Mouse (Mus musculus): ENCODE results near the gene Tomm34.
"Not testable (repeated sequence)": the region's sequence is repeated elsewhere in the genome, so short reads cannot be mapped to it uniquely, and the experiment has no call there.

Tomm34 gene

DNA sequence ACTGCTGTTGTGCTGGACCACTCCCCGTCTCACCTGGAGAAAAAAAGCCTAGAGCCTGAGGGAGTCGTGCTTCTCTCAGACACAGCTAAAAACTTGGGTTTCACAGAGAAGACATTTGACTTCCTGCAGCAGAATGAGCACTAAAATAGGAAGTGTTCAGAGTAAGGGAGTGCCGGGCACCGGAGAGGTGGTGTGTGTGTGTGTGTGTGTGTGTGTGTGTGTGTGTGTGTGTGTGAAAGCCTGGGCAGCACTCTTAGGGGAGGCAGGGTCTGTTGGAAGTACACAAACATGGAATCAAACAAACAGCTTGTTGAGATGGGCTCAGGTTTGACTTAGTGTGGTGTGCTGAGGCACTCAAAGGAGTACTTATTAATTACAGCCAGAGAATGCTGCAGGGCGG is 4.1 kb upstream of the Tomm34 start:
- no peak for DNase-seq

GRCm38 (mm10) chr2:164073918-164074578 is 3.1 kb upstream of the Tomm34 start:
- DNase-seq = peak; percentile 98 to 99

- DNase-seq = no peak
Observed at GRCm38 (mm10) chr2:164073120-164073519, 2.2 kb upstream of the Tomm34 start.

GRCm38 (mm10) chr2:164072109-164072508 is 1.1 kb upstream of the Tomm34 start:
- DNase-seq = no peak

GRCm38 (mm10) chr2:164071437-164071820 is 460 bp upstream of the Tomm34 start:
- not testable (repeated sequence) for DNase-seq

- no peak for DNase-seq
Observed at GRCm38 (mm10) chr2:164070142-164070764, 716 bp downstream of the Tomm34 start, which contains the start of gene Stk4. TSS of gene Stk4 (plus strand) at chr2:164070322.

DNA sequence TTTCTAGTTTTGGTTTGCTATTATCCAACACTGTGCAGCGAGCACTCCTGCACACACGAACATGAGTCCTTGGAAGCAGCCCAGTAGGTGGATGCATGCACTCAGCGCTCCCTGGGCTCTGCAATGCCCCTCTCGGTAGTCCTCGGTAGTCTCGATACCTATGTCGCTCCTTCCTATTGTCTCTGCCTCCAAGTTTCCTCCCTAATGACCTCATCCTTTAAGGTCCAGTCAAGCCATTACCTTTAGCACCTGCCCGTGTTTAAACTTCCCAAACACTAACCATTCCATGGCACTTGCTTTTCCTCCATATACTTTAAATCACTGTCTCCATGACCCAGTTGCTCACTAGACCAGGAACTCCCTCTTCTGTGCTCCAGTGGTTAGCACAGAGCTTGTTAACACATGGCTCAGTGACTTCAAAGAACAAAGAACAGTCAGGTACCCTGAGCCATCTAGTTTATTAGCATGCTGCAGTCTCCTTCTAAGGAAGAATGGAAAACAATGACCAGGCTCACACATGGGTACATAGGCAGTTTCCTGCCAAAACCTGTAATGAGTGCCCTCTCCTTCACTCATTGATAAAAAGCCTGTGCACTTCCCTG is 11.2 kb downstream of the Tomm34 start:
- DNase-seq = no peak

- no peak for DNase-seq
Observed at GRCm38 (mm10) chr2:164054671-164055070, 16.3 kb downstream of the Tomm34 start.

GRCm38 (mm10) chr2:164053767-164054166 is 17.2 kb downstream of the Tomm34 start:
- DNase-seq = peak; percentile 80 to 82

GRCm38 (mm10) chr2:164047197-164047690 is 23.7 kb downstream of the Tomm34 start:
- DNase-seq = peak; percentile 63 to 67

GRCm38 (mm10) chr2:164041523-164041922 is 29.4 kb downstream of the Tomm34 start:
- DNase-seq = no peak

- no peak for DNase-seq
Observed at GRCm38 (mm10) chr2:164040949-164041348, 30.0 kb downstream of the Tomm34 start.

GRCm38 (mm10) chr2:164038407-164039028 is 32.5 kb downstream of the Tomm34 start:
- DNase-seq = no peak

GRCm38 (mm10) chr2:164036520-164037019 is 34.4 kb downstream of the Tomm34 start:
- peak; percentile 26 to 41 for DNase-seq

- no peak for DNase-seq
Observed at GRCm38 (mm10) chr2:164032973-164033372, 38.0 kb downstream of the Tomm34 start.

DNA sequence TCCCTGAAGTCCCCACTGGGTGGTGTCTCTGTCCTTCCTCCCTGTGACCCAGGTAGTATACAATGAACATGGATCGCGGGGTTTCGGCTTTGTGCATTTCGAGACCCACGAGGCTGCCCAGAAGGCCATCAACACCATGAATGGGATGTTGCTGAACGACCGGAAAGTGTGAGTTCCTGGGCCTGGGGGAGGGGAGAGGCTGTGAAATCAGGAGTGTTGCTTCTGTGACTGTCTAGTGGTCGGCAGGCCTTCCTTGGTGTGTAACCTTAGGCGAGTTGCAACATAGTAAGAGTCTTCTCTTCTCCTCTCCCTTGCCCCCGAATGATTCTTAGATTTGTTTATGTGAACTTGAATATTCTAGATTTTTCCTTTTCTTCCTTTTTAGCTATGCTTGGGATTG is 39.8 kb downstream of the Tomm34 start:
- no peak for DNase-seq

DNA sequence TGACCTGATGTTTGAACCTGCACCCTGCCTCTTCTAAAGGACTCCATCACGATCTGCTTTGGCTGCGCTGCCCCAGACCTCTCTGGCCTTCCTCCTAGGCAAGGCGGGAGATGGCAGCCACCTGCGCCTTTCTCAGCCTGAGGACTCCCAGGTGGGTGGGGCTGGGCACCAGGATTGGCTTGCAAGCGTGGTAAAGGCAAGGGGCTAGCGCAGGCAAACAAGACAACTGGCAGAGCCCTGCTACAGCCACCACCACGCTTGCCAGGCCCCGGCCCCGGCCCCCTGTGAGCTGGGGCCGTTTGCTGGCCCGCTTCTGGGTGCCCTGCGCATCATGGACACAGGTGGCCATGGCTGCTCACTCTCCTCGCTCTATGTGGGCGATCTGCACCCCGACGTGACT is 45.8 kb downstream of the Tomm34 start, which contains the start of gene Pabpc1l:
Gene Pabpc1l, plus strand, starts transcription at position 301 of the 400 bp plus-strand sequence.
- DNase-seq = no peak

DNA sequence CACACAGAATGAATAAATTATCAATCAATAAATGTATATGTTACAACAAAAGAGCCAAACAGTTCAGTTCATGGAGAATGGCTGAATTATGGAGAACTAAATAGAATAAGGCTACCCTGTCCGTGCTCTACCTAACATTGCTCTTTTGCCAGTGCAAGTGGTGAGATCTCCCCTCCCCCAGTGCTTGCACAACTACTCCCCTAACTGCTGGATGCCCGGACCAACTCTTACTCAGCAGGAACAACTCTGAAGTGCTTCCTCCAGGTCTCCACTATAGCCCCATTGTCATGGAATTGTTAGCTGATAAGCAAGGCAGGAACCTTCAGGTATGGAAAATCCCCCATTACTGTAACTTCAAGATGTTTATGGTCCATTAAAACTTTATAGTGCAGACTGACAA is 48.9 kb downstream of the Tomm34 start:
- no peak for DNase-seq

DNA sequence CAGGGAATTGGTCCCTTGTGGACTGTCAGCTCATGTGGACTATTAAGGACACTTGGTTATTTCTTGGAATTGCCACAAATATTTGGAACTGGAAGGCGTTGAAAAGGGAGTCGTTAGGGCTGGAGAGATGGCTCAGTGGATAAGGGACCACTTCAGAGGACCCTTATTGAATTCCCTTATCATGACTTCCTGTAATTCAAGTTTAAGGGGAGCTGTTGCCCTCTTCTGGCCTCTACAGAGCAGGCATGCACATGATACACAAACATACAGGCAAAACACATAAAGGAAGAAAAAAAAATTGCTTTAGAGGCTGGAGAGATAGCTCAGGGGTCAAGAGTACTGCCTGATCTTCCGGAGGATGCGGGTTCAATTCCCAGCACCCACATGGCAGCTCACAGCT is 51.0 kb downstream of the Tomm34 start:
- no peak for DNase-seq

GRCm38 (mm10) chr2:164018910-164019309 is 52.1 kb downstream of the Tomm34 start:
- no peak for DNase-seq

DNA sequence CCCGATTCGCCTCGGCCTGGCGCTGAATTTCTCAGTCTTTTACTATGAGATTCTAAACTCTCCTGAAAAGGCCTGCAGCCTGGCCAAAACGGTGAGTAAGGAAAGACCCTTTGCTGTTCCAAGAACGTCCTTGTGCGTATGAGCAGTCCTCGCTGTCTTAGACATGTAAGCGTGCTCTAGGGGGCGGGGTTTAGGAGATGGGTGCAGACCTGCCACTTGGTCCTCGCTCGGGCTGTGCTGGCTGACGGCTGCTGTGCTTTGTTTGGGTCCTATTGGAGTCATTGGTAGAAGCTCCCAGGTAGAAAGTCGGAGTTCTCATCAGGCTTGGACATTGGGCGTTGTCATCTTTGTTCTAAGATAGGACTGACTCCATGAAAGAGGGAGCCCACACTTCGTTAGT is 55.7 kb downstream of the Tomm34 start:
- no peak for DNase-seq

GRCm38 (mm10) chr2:164010944-164011343 is 60.0 kb downstream of the Tomm34 start:
- DNase-seq = no peak

GRCm38 (mm10) chr2:164010496-164010895 is 60.5 kb downstream of the Tomm34 start:
- DNase-seq = no peak
